Mouse (Mus musculus): ENCODE results near the gene Gm20388.
A peak's percentile ranks its signal among the peaks of the same experiment; 100 is the strongest.
"Not testable (repeated sequence)": the region's sequence is repeated elsewhere in the genome, so short reads cannot be mapped to it uniquely, and the experiment has no call there.

The Gm20388 gene

GRCm38 (mm10) chr8:120333681-120334080 lies 423.0 kb downstream of the Gm20388 start:
- no peak for DNase-seq (ENCODE audit: extremely low spot score, low spot score)

DNA sequence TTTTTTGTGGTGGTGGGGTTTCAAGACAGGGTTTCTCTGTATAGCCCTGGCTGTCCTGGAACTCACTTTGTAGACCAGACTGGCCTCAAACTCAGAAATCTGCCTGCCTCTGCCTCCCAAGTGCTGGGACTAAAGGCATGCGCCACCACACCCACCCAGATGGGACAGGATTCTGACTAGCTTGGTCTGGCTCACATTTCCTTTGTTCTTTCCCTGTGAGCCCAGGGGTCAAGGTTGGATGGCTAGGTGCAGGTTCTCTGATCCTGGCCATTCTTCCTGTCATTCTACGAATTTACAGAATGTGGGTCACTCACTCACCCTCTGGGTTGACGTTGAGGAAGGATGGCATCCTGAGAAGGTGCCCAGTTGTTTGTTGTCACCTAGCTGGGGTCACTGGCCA lies 423.6 kb downstream of the Gm20388 start:
- not testable (repeated sequence) for DNase-seq (ENCODE audit: extremely low spot score, low spot score)

DNA sequence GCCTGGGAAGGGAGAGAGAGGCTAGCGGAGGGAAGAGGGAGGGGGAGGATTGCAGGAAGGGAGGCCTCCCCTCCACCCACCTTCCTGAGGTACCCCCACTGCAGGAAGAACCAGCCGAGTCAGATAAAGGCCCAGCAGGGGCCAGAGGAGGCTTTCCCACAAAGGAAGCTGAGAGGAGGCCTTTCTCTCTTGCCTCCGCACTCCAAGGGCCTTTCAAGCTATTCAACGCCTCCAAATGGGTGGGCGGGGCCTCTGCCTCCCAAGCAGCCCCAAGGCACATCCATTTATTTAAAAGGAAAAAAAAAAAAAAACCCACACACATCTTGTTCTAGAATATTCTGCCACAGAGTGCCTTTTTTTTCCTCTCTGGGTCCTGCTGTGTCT lies 424.2 kb downstream of the Gm20388 start:
- DNase-seq (ENCODE audit: extremely low spot score, low spot score): peak; percentile 71

DNA sequence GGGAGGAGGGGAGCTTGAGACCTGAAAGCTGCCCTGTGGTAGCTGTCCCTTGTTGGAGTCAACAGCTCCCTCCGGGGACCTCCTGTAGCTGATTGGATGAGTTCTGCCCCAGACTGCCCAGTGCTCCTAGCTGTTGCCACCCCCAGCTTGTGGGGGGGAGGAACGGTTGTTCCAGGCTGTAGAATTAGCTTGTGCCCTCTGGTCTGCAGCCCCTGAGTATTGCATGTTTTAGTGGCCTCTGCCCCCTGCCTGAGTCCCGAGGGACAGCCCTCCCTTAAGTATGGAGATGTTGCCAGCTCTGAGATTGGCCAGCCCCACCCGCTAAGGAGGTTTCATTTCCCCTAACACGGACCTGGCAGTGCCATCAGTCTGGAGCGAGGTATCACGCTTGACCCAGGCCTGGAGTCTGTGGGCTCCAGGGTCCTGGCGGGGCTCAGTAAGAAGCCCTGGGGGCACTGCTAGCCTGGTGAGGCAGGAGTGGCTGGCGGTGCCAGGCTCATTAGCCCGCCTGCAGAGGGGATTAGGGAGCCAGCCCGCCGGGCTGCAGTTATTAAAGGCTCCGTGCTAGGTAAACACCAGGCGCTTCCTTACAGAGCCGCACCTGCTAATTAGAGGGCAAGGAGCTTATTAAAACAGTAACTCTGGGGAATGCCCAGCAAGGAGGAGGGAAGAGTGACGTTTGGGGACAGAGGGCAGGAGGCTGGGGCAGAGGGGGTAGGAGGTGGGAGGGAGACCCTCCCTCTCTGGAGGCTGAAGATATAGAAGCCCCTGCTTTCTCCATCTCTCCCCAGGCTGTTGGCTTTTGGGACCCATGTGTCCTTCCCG lies 424.8 kb downstream of the Gm20388 start:
- no peak for DNase-seq (ENCODE audit: extremely low spot score, low spot score)

- DNase-seq (ENCODE audit: extremely low spot score, low spot score): peak; percentile 74
Observed at GRCm38 (mm10) chr8:120336087-120336380, 425.4 kb downstream of the Gm20388 start.

DNA sequence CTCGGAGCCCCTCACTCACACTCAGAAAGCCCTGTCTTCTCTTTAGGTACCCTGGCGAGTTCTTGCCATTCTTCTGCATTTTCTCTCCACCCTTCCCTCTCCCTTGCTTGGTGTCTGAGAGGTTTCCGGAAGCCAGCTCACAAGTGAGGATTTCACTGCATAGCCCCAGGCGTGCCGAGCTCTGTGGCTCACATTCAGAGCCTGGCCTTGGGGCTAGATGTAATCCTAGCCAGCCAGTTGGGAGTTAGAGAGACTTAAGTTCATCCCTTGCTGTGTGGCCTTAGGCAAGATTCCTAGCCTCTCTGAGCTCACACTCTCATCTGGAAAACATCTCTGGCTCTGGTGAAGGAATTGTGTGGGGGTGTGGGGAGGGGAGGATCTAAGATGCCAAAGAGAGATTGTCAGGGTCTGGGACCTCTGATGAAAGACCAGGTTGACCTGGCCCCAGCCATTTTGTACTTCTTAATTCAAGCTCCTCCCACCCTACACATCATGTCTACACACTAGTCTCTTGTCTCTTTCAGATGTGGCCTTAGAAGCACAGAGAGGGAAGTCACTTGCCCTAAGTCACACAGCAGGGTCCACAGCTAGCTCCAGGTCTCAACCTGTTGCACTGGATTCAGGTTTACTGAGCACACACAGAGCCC lies 426.4 kb downstream of the Gm20388 start:
- DNase-seq (ENCODE audit: extremely low spot score, low spot score): no peak

- no peak for DNase-seq (ENCODE audit: extremely low spot score, low spot score)
Observed at GRCm38 (mm10) chr8:120337627-120338026, 427.0 kb downstream of the Gm20388 start.

GRCm38 (mm10) chr8:120338678-120339077 lies 428.0 kb downstream of the Gm20388 start:
- no peak for DNase-seq (ENCODE audit: extremely low spot score, low spot score)

DNA sequence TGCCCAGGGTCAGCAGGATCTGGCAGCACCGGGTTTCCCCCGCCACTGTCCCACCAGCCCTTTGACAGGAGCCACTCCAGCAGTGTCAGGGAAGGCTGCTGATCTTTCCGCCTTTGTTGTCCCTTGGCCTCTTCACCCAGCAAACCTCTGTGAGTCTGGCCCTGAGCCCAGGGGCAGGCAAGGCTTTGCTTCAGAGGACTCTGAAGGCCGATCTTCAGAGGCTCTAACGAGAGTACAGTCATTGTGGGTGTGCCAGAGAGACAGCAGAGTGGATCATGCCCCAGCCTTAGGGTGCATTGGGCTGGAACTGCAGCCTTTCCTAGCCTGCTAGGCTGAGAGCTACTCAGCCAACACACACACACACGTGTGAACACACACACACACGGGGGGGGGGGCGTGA lies 429.1 kb downstream of the Gm20388 start:
- no peak for DNase-seq (ENCODE audit: extremely low spot score, low spot score)

DNA sequence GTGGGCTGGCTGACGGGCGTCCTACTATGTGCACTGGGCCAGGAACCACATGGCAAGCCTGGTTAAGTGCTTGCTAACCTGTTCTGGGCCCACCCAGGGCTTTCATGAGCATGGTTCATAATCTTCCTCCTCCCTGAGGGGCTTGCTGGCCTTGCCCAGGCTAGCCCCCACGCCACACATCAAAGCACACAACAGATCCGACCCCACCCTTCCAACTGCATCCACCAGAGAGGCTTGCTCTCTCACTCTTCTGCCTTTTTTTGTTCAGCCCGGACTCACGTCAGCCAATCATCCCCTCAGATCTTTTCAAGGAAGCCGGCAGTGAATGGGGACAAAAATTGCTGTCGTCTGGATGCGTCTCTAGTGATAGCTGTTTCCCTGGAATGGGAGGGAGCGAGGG lies 430.5 kb downstream of the Gm20388 start:
- no peak for DNase-seq (ENCODE audit: extremely low spot score, low spot score)

GRCm38 (mm10) chr8:120342847-120343548 lies 432.4 kb downstream of the Gm20388 start:
- no peak for DNase-seq (ENCODE audit: extremely low spot score, low spot score)

DNA sequence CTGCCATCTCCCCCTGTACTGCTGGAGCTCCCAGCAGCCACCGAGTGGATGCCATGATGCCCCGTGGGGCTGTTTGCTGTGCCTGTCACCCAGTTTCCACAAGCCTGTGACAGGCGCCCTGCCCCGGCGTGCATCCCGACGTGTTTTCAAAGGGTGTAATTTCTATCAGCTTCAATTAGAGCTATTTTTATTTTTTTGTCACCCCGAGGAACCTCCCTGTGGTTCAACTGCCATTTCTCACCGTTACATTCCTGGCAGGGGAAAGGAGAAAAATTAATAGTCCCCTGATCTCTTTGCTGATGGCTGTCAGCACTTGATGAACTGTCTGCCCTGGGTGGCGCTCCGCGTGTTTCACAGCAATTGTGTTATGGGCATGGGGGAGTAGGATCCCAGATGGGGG lies 432.9 kb downstream of the Gm20388 start:
- no peak for DNase-seq (ENCODE audit: extremely low spot score, low spot score)

DNA sequence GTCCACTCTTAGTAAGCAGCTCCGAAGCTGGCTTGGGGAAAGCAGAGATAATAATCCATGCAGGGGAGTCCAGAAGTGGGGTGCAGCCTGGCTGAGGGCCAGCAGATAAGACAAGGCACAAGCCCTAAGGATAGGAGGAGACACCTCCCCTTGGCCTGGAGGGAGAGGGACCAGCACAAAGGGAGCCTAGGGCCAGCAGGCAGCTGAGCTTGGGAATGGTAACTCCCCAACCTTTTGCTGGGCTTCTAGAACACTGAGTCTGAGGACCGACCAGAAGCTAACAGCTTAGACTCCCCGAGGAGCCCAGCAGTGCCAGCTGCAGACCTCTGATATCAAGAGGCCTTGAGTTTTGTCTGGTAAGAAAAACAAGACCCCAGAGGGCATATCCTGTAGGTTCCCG lies 433.5 kb downstream of the Gm20388 start:
- DNase-seq (ENCODE audit: extremely low spot score, low spot score): no peak

DNA sequence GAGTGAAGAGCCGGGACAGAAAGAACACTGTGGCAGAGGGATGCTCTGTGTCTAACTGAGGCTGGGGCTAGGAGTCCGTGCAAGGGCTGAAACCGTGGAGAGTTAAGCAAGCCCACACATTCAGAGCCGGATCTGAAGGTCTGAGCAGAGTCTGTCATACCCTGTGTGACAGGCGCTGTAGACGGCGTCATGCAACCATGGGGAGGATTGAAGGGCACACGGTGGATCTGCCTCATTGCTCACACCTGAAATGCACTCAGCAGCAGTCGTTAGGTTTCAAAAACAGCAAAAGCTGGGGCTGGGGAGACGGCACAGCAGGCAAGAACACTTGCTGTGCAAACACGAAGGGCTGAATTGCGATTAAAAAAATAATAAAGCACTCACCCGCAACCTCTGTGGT lies 433.9 kb downstream of the Gm20388 start:
- no peak for DNase-seq (ENCODE audit: extremely low spot score, low spot score)

DNA sequence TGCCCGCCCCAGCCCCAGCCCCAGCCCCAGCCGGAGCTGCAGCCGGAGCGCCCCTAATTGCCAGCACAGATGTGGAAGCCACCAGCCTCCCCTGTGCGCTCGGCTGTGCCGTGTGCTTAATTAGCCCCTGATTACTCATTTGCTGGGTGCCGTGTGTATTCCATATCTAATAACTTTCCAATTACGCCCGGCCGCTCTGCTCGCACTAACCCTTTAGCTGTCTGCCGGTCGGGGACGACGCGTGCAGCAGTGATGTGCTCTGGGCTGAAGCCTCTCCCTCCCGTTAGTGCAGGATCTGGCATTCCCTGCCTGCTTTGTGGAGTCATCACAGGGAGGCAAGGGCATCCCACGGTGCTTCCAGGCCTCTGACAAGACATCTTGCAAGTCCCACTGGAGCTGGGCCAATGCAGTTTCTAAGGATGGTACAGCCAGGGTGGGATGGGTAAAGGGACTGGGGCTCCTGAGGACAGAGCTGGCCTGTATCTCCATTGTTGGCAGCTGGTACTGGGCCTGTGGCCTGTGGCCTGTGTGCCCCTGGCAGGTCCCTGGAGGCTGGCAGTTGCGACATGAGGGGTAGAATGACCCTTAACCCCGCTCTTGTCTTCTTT lies 437.2 kb downstream of the Gm20388 start:
- DNase-seq (ENCODE audit: extremely low spot score, low spot score): no peak

DNA sequence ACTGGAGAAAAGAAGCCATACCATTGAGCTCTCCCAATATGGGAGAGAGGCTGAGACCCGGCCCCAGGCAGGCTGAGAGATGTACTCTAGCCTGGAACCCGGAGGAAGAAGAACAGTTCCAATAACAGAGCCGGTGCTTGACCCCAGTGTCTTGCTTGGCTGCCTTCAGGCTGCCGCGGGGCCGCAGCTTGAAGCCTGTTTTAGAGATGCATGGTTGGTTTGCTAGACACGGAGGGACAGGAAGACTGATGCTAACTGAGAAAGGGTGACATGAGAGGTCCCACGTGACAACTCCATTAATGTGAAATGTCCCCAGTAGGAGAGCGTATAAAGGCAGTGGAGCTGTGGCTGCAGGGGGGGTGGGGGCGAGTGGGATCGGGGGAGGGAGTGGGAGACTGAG lies 438.3 kb downstream of the Gm20388 start:
- no peak for DNase-seq (ENCODE audit: extremely low spot score, low spot score)

DNA sequence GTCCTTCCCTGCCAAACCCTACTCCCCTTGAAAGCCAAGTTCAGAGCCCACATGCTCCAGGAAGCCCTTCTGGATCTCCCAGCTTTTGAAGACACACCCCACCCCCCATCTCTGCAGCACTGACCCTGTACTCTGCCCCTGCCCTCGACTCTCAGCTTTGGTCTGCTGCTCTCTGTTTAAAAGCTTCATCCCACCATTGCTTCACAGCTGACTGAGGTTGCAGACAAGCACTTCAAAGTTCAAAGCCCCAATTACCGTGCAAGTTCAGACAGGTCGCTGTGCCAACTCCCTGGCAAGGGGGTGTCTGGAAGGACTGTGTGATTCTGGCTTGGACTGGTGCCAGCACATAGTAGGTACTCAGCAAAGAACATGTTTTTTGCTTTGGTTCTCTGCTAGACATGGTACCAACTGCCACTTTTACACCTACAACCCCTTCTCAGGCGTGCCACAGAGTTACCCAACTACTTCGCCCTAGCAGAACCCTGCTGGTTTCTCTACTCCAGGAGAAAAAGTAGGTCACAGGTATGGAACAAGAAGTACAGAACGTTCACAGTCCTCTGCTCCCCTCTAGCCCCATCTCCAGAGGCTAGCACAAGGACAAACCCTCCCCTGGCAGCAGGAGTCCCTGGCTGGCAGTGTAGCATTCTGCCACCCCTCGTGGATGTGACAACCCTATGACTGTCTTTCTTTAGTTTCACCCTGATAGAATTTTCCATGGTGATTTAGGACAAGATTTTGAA lies 440.9 kb downstream of the Gm20388 start:
- no peak for DNase-seq (ENCODE audit: extremely low spot score, low spot score)

- DNase-seq (ENCODE audit: extremely low spot score, low spot score): no peak
Observed at GRCm38 (mm10) chr8:120352096-120352495, 441.5 kb downstream of the Gm20388 start.

DNA sequence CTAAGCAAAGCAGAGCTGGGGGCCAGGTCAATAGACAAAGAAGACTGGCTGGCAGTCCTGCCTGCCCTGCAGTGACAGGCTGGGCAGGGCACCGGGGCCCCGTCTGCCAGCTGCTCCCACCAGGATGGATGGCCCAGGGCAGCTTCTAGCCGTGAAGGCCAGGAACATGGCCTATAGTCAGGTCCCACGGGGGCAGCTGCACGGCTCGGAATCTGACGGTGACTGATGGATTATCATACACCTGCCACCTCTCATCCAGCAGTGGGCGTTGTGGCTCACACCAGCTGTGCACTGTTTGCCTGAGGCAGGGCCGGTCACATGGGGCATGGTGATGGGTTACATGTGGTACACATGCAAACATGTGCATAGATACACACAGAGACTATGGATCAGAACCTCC lies 445.4 kb downstream of the Gm20388 start:
- no peak for DNase-seq (ENCODE audit: extremely low spot score, low spot score)

- DNase-seq (ENCODE audit: extremely low spot score, low spot score): no peak
Observed at GRCm38 (mm10) chr8:120357504-120357903, 446.9 kb downstream of the Gm20388 start.

DNA sequence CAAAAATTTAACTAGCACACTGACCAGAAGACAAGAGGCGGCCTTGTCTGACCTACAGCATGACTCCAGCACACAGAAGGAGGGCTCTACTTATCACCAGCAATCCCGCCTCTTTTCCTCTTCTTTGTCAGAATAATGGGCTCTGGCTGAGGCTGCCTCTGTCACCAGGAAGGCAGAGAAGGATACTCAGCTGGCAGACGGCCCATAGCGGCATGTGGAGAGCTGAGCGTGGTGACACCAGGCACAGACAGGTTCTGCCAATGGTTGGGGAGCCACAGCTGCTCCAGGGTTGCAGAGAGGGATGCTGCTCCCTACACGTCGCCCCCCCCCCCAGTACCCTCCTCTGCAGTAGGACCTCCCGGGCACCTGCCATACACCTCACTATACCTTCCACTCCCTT lies 450.7 kb downstream of the Gm20388 start:
- no peak for DNase-seq (ENCODE audit: extremely low spot score, low spot score)
